Mouse (Mus musculus): ENCODE data around the gene Fam222a.

DNA sequence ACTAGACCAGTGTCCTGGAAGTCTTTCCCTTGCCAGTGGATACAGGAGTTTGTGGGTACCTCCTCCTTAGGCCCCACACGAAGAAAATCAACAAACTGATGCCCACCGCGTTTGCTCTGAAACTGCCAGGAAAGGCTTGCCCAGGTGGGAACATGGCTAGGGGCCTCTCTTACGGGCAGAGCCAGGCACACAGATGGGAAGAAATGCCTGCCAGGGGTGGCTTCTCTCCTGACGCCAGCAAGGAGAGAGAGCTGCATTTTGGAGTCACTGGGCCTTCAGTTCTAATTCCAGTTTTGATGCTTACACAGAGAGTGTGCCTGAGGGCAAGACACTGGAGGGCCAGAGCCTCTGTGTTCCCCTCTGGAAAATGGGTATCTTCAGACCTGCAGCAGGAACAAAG is 78.1 kb downstream of the Fam222a start:
- TF ChIP-seq CTCF (IDR thresholded peaks at IDR 0.05; ENCODE audit: control insufficient read depth, insufficient read depth, insufficient replicate concordance, low read depth, low read length) (no peak), POLR2A (IDR thresholded peaks at IDR 0.05; ENCODE audit: control insufficient read depth, low read depth, low read length) (no peak)

All from testis, adult 2 months (tissue).